Mouse (Mus musculus): ENCODE measurements around the gene Tpst2.

- TF ChIP-seq CTCF (IDR thresholded peaks at IDR 0.05; ENCODE audit: low read depth), result no peak
- TF ChIP-seq EP300 (IDR thresholded peaks at IDR 0.05; ENCODE audit: low read depth), result no peak
These were observed 18.7 kb downstream of the Tpst2 start for GRCm38 (mm10) chr5:112295162-112295561.

Data from liver, postnatal 0 days (tissue).